Mouse (Mus musculus) monocyte, adult 2 months (primary cell): ENCODE measurements around the gene D430041D05Rik.

Experiments used
- DNase-seq, 2 experiments: peaks; one replicate each; pipeline ENCODE4 v3.0.0; 2022; ENCODE audit warnings: low spot score in 2 of 2, low read depth in 1 of 2

Gene D430041D05Rik

DNA sequence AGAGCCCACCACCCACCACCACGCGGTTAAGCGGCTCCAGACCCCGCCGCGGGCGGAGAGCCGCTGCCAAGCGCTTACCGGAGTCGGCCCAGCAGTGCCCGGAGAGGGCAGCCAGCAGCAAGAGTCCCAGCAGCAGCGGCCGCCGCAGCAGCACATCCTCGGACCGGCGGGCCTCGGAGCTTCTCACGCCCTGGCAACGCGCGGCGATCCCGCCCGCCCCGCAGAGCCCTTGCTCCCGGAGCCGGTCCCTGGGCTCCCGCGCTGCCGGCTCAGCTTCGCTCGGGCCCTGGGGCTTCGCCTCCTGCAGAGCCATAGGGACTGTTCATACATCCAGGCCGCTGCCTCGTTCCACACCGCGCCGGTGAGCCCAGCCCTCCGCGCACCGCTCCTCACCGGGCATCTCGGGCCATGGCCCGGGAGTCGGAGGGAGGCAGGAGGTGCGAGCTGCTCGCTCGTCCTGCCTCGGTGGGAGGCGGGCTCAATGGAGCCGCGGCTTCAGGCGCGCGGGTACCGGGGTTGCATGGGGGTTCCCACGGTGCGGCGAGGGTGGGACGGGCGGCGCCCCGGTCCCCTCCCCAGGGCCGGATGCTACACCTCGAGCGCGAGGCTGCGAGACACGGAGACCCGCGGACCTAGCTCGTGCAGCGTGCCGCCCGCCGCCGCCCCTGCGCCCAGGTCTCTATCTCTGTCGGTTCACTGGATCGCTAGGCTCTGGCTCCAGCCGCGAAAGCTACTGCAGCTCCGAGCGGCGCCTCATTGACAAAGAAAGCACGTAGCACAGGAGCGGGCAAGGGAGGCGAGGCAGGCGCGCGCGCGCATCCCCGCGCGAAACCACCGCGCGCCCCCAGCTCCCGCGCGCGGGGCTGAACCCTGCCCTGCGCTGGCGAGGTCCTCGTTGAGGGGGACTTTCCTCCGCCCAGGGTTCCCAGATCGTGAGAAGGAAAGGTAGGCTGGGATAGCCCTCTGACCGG is 677 bp downstream of the D430041D05Rik start:
- no peak for DNase-seq

DNA sequence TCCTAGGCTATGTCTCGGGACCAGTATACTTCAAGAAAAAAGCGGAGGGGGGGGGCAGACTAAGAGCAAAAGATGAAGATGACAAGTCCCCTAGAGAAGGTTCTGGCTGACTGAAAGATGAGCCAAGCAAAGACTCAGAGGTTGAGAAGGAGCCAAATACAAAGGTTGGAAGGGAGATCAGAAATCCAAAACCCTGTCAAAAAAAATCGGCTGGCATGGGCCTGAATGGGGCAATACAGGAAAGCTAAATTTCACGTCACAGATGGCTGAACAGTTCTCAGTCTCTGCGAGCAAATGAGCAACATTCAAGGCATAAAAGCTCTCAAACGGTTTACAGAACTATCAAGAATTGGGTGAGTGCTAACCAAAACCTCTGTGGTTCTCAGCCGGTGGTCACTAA is 2.5 kb downstream of the D430041D05Rik start:
- no peak for DNase-seq

GRCm38 (mm10) chr2:104407913-104408312 is 2.9 kb downstream of the D430041D05Rik start:
- DNase-seq: no peak

- DNase-seq: no peak
Measured at GRCm38 (mm10) chr2:104404036-104404435, 6.8 kb downstream of the D430041D05Rik start.

DNA sequence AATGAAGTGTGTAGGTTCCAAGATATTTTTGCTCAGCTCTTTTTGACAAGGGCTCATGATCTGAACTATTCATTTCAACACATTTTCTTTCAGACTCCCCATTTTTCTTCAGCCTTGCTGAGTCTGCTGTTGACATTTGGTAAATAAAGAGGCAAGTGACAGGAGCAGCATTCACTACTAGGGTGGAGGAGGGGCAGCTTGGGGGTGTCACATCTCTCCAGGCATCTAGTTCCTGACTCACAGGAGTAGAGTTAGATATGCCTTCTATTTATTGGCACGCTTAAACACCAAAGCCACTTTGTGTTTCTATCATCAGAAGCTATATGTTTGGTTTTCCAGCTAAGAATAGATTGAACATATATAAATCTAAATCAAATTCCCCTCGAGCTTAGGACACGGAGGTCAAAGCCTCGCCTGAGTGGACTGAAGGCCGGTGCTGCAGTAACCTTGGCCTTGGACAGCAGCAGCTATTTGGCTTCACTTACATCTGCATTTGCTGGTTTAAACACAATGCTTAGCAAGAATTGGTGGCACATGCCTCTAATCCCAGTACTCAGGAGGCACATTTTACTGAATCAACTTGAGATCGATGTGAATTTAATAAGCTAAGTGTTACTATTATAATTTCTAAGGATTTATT is 12.0 kb downstream of the D430041D05Rik start:
- DNase-seq: no peak

GRCm38 (mm10) chr2:104395961-104396360 is 14.9 kb downstream of the D430041D05Rik start:
- no peak for DNase-seq

GRCm38 (mm10) chr2:104394769-104395168 is 16.0 kb downstream of the D430041D05Rik start:
- DNase-seq: no peak

DNA sequence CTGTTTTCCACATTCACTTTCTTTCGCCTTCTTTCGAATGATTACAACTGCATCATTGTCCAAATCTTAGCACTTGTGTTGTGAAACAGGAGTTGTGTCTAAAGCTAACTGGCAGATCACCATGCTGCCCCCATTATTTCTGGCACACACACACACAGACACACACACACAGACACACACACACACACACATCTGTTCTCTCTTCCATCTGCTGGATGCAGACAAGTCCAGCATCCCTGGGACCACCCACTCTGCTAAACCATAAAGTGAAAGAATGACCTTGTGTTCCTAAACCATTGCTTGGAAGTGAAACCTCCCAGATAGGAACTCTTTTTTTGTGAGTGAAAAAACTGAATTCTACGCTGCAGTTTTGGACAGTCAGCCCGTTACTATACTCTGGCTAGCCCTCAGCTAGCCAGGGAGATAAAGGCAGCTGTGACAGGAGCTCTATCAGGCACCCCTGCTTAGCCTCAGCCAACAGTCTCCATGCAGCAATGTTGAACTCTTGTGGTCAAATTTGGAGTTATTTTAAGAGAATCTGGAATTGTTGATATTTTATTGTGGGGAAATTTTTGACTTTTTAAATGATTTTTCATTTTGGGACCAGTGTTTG is 18.0 kb downstream of the D430041D05Rik start:
- no peak for DNase-seq

- no peak for DNase-seq
Measured at GRCm38 (mm10) chr2:104389231-104389630, 21.6 kb downstream of the D430041D05Rik start.

GRCm38 (mm10) chr2:104385941-104386340 is 24.9 kb downstream of the D430041D05Rik start:
- no peak for DNase-seq

DNA sequence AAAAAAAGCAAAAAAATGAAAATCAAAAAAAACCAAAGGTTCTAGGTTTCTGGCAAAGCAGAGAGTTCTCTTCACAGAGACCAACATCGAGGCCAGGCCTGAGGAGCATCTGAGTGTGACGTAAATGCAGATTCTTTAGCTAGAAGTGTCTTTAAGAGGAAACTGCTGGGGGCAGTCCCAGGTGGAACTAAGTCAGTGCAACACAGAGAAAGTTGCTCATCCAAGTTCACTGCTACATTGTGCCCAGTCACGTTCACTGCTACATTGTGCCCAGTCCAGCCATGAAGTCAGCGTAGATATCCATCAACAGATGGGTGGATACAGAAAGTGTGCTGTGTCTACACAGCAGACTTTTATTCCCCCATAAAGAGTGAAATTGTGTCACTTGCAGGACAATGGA is 27.2 kb downstream of the D430041D05Rik start:
- no peak for DNase-seq

- DNase-seq: no peak
Measured at GRCm38 (mm10) chr2:104382813-104383212, 28.0 kb downstream of the D430041D05Rik start.

DNA sequence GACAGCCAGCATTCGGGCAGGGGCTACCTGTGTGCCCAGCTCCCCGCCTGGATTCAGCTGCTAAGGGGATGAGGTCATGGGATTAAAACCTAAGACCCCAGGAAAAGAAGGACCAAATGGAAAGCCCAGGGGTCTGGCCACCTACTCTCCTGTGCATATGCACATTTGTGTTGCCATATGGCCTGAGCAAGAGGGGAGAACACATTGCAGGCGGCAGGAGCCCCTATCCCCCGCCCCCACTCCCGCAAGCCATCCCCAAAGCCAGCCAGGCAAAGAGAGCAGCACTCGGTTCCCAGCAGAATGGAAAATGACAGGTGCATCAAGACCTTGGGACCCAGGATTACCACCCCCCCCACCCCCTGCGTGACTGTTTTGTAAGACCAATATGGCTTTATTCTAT is 31.5 kb downstream of the D430041D05Rik start:
- DNase-seq: no peak

GRCm38 (mm10) chr2:104378791-104379190 is 32.0 kb downstream of the D430041D05Rik start:
- no peak for DNase-seq

DNA sequence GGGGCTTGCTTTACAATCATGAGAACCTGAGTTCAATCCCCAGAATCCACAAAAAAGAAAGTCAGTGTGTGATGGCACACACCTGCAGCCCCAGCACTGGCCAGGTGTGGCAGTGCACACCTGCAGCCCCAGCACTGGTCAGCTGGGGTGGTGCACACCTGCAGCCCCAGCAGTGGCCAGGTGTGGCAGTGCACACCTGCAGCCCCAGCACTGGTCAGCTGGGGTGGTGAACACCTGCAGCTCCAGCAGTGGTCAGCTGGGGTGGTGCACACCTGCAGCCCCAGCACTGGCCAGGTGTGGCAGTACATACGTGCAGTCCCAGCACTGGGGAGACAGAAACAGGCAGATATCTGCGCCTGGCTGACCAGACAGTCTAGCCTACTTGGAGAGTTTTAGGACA is 32.8 kb downstream of the D430041D05Rik start:
- DNase-seq: no peak

DNA sequence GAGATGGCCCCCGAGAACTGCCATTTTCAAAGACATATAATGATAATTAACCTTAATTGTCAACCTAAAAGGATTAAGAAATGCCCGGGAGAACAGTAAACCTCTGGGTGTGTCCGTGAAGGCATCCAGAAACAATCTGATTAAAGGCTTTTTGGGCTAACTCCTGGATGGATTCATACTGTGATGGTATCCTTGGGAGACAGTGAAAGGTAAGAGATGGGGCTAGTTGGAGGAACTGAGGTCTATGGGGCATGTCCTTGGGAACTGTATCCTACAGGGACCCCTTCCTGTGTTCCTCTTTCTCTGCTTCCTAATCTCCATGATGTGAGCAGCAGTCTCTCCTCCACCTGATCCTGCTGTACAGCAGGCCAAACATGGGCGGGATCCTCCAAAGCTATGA is 38.7 kb downstream of the D430041D05Rik start:
- no peak for DNase-seq

DNA sequence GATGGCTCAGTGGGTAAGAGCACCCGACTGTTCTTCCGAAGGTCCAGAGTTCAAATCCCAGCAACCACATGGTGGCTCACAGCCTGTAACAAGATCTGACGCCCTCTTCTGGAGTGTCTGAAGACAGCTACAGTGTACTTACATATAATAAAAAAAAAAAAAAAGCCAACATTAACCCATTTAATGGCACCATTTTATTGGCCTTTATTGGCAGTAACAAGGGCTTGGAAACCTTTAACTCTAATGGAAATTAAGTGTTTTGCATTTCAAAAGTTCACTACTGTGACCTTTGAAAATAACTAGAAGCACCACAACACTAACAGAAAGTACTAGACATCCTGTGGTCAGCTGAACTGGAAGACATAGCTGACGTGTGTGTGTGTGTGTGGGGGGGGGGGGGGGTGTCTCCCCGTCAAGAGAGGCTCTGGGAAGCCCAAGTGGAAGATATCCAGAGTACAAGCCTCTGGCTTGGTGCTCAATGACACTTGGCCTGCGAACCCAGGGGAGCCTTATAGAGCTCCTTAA is 39.1 kb downstream of the D430041D05Rik start:
- DNase-seq: no peak

DNA sequence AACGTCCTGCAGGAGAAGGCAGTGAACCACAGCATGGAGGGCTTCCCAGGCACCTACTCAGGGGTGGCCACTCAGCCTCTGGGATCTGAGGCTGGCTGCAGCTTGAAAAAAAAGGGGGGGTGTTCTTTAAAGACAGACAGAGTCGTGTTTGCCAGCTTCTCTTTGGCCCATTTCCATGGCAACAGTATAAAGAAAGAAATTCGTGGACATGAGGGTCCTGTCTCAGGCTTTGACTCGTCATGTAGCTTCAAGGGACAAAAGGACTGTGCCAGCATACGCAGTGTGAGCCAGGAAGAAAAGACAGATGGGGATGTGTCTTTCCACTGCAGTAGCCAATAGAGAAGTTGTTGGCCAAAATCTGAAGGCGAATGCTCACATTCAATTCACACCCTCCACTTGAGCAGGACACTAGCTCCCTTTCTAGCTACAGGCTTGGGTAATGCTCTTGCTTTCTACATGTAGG is 42.9 kb downstream of the D430041D05Rik start:
- no peak for DNase-seq

DNA sequence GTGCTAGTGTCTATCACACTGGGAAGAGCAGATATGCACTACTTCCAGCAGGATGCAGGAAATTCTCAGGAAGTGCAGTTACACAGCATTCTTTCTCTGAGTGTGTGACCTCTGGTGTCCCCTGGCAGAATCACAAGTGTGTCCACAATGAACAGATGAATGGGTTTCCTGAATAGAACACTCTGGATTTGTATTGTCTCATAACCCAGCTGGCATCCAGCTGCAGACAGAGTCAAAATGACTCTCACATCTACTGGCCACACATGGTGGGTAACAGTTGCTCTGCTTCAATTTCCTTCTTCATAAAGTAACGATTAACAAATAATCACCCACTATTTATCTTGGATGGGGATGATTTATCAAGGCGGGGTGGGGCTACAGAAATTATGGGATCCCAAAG is 43.5 kb downstream of the D430041D05Rik start:
- DNase-seq: no peak

GRCm38 (mm10) chr2:104359305-104359704 is 51.5 kb downstream of the D430041D05Rik start:
- DNase-seq: no peak

DNA sequence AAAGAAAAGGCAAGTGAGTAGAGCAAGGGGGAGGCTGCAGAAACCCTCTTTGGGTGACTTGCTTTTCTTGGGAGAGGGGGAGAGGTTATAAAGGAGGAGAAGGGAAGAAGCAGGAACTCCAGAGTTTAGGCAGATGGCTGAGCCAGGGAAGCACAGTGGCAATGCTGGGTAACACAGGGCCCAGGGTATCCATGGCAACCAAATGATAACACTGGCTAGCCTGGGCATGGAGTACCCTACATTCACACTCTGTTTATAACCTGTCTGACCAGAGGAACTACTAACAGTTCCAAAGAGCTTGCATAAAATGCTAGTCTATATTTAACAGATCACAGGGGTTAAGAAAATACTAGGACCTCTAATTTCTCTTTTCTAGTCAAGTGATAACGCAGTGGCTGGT is 51.9 kb downstream of the D430041D05Rik start:
- DNase-seq: no peak

GRCm38 (mm10) chr2:104356531-104356930 is 54.3 kb downstream of the D430041D05Rik start:
- DNase-seq: no peak
